In genomic region chr11:84869537-84870232, GRCm38 (mm10) we compare ENCODE assay signal across 7 mouse cellular contexts. TPM values are rescaled to one million over a fixed set of nuclear protein-coding genes. Genes with fewer than 3 reads are reported as not detected.
A peak's percentile ranks its signal among the peaks of the same experiment; 100 is the strongest.
DNase-seq lines count a peak whose midpoint lies in the region; ATAC-seq lines count a peak whose summit lies in the region.

No protein-coding gene starts in this region.

- H3K4me1 ChIP-seq in embryonic facial prominence, embryonic 11.5 days (ENCODE audit: control insufficient read depth, insufficient read depth, low read length): no peaks in the 10 kb centered on the region
- H3K4me1 ChIP-seq in limb, embryonic 10.5 days: peaks cover 32% of the 10 kb centered on the region
- H3K4me1 ChIP-seq in midbrain, embryonic 12.5 days: peaks cover 15% of the 10 kb centered on the region

- H3K27me3 ChIP-seq in embryonic facial prominence, embryonic 11.5 days (ENCODE audit: control insufficient read depth, insufficient read depth, low read length): no peaks in the 10 kb centered on the region
- no peaks in the 10 kb centered on the region for H3K27me3 ChIP-seq in limb, embryonic 10.5 days (ENCODE audit: low read depth, poor library complexity, severe bottlenecking)
- no peaks in the 10 kb centered on the region for H3K27me3 ChIP-seq in midbrain, embryonic 12.5 days

- under 1% methylated on average over 47 of the region's 61 CpGs for WGBS in embryonic facial prominence, embryonic 11.5 days
- WGBS in limb, embryonic 10.5 days: under 1% methylated on average over 61 of the region's 61 CpGs
- WGBS in midbrain, embryonic 12.5 days: under 1% methylated on average over 51 of the region's 61 CpGs

- peak; percentile 81 for ATAC-seq in embryonic facial prominence, embryonic 11.5 days (replicated peaks; ENCODE audit: insufficient number of reproducible peaks, low FRiP score, low TSS enrichment, low read depth)
- peak; percentile 84 for ATAC-seq in midbrain, embryonic 12.5 days (ENCODE audit: low FRiP score, low read depth)

- peak overlapping the region; percentile 91 for H3K27ac ChIP-seq in embryonic facial prominence, embryonic 11.5 days (replicated peaks; ENCODE audit: low read depth, low read length)
- peak overlapping the region; percentile 97 for H3K27ac ChIP-seq in limb, embryonic 10.5 days
- H3K27ac ChIP-seq in midbrain, embryonic 12.5 days (replicated peaks): peak overlapping the region; percentile 96

- H3K9ac ChIP-seq in embryonic facial prominence, embryonic 11.5 days (replicated peaks; ENCODE audit: low read length): peak overlapping the region; percentile 92
- H3K9ac ChIP-seq in midbrain, embryonic 12.5 days (replicated peaks): peak overlapping the region; percentile 91

- no peaks in the 10 kb centered on the region for H3K9me3 ChIP-seq in embryonic facial prominence, embryonic 11.5 days (replicated peaks; ENCODE audit: control insufficient read depth, low read length)
- no peaks in the 10 kb centered on the region for H3K9me3 ChIP-seq in limb, embryonic 10.5 days (replicated peaks)
- no peaks in the 10 kb centered on the region for H3K9me3 ChIP-seq in midbrain, embryonic 12.5 days

- H3K4me2 ChIP-seq in embryonic facial prominence, embryonic 11.5 days (ENCODE audit: low read depth, low read length): peak overlapping the region; percentile 84
- peak overlapping the region; percentile 80 for H3K4me2 ChIP-seq in midbrain, embryonic 12.5 days (replicated peaks)

- H3K36me3 ChIP-seq in embryonic facial prominence, embryonic 11.5 days (replicated peaks; ENCODE audit: control insufficient read depth, insufficient read depth, low read depth, low read length): no peaks in the 10 kb centered on the region
- peaks cover 8% of the 10 kb centered on the region for H3K36me3 ChIP-seq in limb, embryonic 10.5 days
- no peaks in the 10 kb centered on the region for H3K36me3 ChIP-seq in midbrain, embryonic 12.5 days

- peak overlapping the region; percentile 81 for H3K4me3 ChIP-seq in embryonic facial prominence, embryonic 11.5 days (ENCODE audit: low read depth, low read length)
- H3K4me3 ChIP-seq in limb, embryonic 10.5 days: peak overlapping the region; percentile 74
- H3K4me3 ChIP-seq in midbrain, embryonic 12.5 days: peak overlapping the region; percentile 85

- DNase-seq in adrenal gland, postnatal 14 days: peak; percentile 99
- DNase-seq in embryonic facial prominence, embryonic 11.5 days (ENCODE audit: low spot score): peak; percentile 97
- peak; percentile 100 for DNase-seq in heart, adult 11 months
- peak; percentile 94 for DNase-seq in kidney, adult 11 months
- peak; percentile 98 for DNase-seq in limb, embryonic 10.5 days (ENCODE audit: low spot score)
- DNase-seq in skeletal muscle tissue, adult 2 months (ENCODE audit: low read depth, low spot score): peak; percentile 95

RNA-seq across cellular contexts. Expression of gene Ggnbp2, which starts 0.9 kb away (rescaled TPM):
- 74.2 and 77.0 TPM in 2 replicates for total RNA-seq in adrenal gland, postnatal 14 days (2021)
- polyA plus RNA-seq in embryonic facial prominence, embryonic 11.5 days (2014; fragmentation: Nextera tagmentation; extraction: Ambion mirVana): 72.0 and 72.5 TPM in 2 replicates
- 53.6 and 61.5 TPM in 2 replicates for polyA plus RNA-seq in limb, embryonic 10.5 days (2016; fragmentation: Nextera tagmentation; extraction: Ambion mirVana)
- polyA plus RNA-seq in midbrain, embryonic 12.5 days (2016; fragmentation: Nextera tagmentation; extraction: Ambion mirVana): 69.2 and 79.1 TPM in 2 replicates

RNA-seq across cellular contexts. Expression of gene Myo19, which starts 10.3 kb away (rescaled TPM):
- total RNA-seq in adrenal gland, postnatal 14 days (2021): 13.6 and 18.6 TPM in 2 replicates
- polyA plus RNA-seq in embryonic facial prominence, embryonic 11.5 days (2014; fragmentation: Nextera tagmentation; extraction: Ambion mirVana): 8.1 and 8.2 TPM in 2 replicates
- polyA plus RNA-seq in limb, embryonic 10.5 days (2016; fragmentation: Nextera tagmentation; extraction: Ambion mirVana): 16.4 and 16.9 TPM in 2 replicates
- polyA plus RNA-seq in midbrain, embryonic 12.5 days (2016; fragmentation: Nextera tagmentation; extraction: Ambion mirVana): 8.5 and 9.9 TPM in 2 replicates

RNA-seq across cellular contexts. Expression of gene Pigw, which starts 10.4 kb away (rescaled TPM):
- 8.9 and 9.2 TPM in 2 replicates for total RNA-seq in adrenal gland, postnatal 14 days (2021)
- polyA plus RNA-seq in embryonic facial prominence, embryonic 11.5 days (2014; fragmentation: Nextera tagmentation; extraction: Ambion mirVana): 3.0 and 3.7 TPM in 2 replicates
- polyA plus RNA-seq in limb, embryonic 10.5 days (2016; fragmentation: Nextera tagmentation; extraction: Ambion mirVana): 2.1 and 3.1 TPM in 2 replicates
- 2.6 and 2.8 TPM in 2 replicates for polyA plus RNA-seq in midbrain, embryonic 12.5 days (2016; fragmentation: Nextera tagmentation; extraction: Ambion mirVana)

RNA-seq across cellular contexts. Expression of gene Dhrs11, which starts 40.9 kb away (rescaled TPM):
- total RNA-seq in adrenal gland, postnatal 14 days (2021): 49.4 and 49.8 TPM in 2 replicates
- polyA plus RNA-seq in embryonic facial prominence, embryonic 11.5 days (2014; fragmentation: Nextera tagmentation; extraction: Ambion mirVana): 11.7 and 12.0 TPM in 2 replicates
- 12.6 and 14.2 TPM in 2 replicates for polyA plus RNA-seq in limb, embryonic 10.5 days (2016; fragmentation: Nextera tagmentation; extraction: Ambion mirVana)
- 6.8 and 7.6 TPM in 2 replicates for polyA plus RNA-seq in midbrain, embryonic 12.5 days (2016; fragmentation: Nextera tagmentation; extraction: Ambion mirVana)

RNA-seq across cellular contexts. Expression of gene Znhit3, which starts 46.5 kb away (rescaled TPM):
- total RNA-seq in adrenal gland, postnatal 14 days (2021): 10.7 and 12.0 TPM in 2 replicates
- polyA plus RNA-seq in embryonic facial prominence, embryonic 11.5 days (2014; fragmentation: Nextera tagmentation; extraction: Ambion mirVana): 67.9 and 77.0 TPM in 2 replicates
- polyA plus RNA-seq in limb, embryonic 10.5 days (2016; fragmentation: Nextera tagmentation; extraction: Ambion mirVana): 91.5 and 103 TPM in 2 replicates
- 58.1 and 62.4 TPM in 2 replicates for polyA plus RNA-seq in midbrain, embryonic 12.5 days (2016; fragmentation: Nextera tagmentation; extraction: Ambion mirVana)

Comparison
In these comparisons a context has a peak if more than half of its experiments do, and no peak if none do; other contexts are left out.
1. Peak in every context shown above with its lines: DNase-seq, ATAC-seq, H3K4me3 ChIP-seq and H3K27ac ChIP-seq.